Mouse (Mus musculus): Measurements from ENCODE around the gene Socs4. TPM values are rescaled to one million over a fixed set of nuclear protein-coding genes. Genes with fewer than 3 reads are reported as not detected.

Socs4 gene
- polyA plus RNA-seq, 1 experiment: 3.5 TPM

DNA sequence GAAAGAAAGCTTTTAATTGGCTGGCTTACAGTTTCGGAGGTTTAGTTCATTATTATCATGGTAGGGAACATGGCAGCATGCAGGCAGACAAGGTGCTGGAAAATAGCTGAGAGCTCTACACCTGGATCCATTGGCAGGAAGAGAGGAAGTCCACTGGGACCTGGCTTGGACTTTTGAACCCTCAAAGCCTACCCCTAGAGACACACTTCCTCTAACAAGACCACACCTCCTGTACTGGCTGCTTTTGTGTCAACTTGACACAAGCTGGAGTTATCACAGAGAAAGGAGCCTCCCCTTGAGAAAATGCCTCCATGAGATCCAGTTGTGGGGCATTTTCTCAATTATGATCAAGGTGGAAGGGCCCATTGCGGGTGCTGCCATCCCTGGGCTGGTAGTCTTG is 8.5 kb downstream of the Socs4 start:
- WGBS: 93% methylated on average over 2 of the region's 2 CpGs
- no peaks in the 10 kb centered on the region for H3K27me3 ChIP-seq (replicated peaks; ENCODE audit: control insufficient read depth, insufficient read depth, low read length)
- H3K4me3 ChIP-seq (ENCODE audit: insufficient read depth, low read depth, low read length): no peak overlapping the region
- peaks cover 2% of the 10 kb centered on the region; the same call in 1 of the 2 replicates for H3K4me1 ChIP-seq (ENCODE audit: control insufficient read depth, insufficient read depth, low read length)
- TF ChIP-seq CTCF (conservative IDR thresholded peaks at IDR 0.05; ENCODE audit: insufficient read depth, insufficient read length, low read depth, low read length) (no peak), POLR2A (IDR thresholded peaks at IDR 0.05; ENCODE audit: low read depth, low read length) (no peak)
- H3K27ac ChIP-seq (ENCODE audit: insufficient read depth, low read depth, low read length): no peak overlapping the region
- no peak for DNase-seq
- H3K36me3 ChIP-seq (ENCODE audit: control insufficient read depth, insufficient read depth, low read length): no peaks in the 10 kb centered on the region

DNA sequence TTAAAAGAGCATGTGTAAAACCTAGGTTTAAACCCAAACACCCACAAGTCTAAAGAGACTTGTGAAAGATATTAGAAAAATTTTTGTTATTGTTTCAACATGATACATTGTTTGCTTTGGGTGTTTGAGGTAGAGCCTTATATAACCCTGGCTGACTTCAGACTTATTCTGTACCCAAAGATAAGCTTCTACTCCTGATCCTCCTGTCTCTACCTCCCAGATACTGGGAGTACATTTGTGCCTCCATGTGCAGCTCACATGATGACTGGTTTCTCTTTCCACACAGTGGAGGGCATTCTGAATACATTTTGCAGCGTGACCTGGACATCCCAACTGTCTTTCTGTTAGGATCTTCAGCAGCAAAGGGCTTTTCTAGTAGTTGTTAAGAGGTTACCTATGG is 9.5 kb downstream of the Socs4 start:
- H3K36me3 ChIP-seq (ENCODE audit: control insufficient read depth, insufficient read depth, low read length): no peaks in the 10 kb centered on the region
- H3K27ac ChIP-seq (ENCODE audit: insufficient read depth, low read depth, low read length): no peak overlapping the region
- H3K4me3 ChIP-seq (ENCODE audit: insufficient read depth, low read depth, low read length): no peak overlapping the region
- DNase-seq: no peak
- peaks cover 2% of the 10 kb centered on the region; the same call in 1 of the 2 replicates for H3K4me1 ChIP-seq (ENCODE audit: control insufficient read depth, insufficient read depth, low read length)
- WGBS: 91% methylated on average over 1 of the region's 1 CpGs
- no peaks in the 10 kb centered on the region for H3K27me3 ChIP-seq (replicated peaks; ENCODE audit: control insufficient read depth, insufficient read depth, low read length)
- TF ChIP-seq CTCF (conservative IDR thresholded peaks at IDR 0.05; ENCODE audit: insufficient read depth, insufficient read length, low read depth, low read length) (no peak), POLR2A (IDR thresholded peaks at IDR 0.05; ENCODE audit: low read depth, low read length) (no peak)

DNA sequence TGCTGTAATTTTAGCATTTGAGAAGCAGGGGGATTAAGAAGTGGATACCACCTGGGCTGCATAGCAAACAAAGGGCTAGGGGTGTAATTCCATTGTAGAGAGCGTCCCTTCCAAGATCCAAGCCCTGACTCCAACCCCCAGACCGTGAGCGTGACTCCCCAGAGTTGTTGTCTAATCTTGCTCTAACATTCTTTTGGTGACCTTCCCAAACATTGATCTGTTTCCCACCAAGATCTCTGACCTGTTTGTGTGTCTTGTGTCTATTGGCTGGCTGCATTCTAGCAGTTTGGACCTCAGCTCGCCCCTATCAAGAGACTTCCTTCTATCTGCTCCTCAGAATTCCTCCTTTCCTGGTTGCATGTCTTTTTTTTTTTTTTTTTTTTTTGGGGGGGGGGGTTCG is 10.3 kb downstream of the Socs4 start:
- H3K4me1 ChIP-seq (ENCODE audit: control insufficient read depth, insufficient read depth, low read length): peaks cover 2% of the 10 kb centered on the region; the same call in 1 of the 2 replicates

DNA sequence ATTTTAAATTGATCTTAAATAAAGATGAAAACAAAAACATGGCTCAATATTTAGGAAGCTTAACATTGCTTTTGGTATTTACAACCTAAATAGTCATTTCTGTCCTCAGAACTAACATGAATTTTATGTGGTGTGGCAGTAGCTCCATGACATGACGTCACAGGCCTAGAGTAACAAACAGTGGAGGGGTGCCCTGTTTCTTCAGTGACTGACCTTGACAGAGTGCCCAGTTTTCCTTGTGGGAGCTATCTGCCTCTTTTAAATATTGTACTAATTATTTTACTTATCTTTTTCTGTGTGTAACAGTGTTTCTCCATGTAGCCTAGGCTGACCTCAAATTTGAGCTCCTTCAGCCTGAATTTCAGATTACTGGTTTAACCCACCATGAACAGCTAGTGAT is 15.0 kb downstream of the Socs4 start:
- WGBS: 60% methylated on average over 1 of the region's 1 CpGs
- no peak for TF ChIP-seq CTCF (conservative IDR thresholded peaks at IDR 0.05; ENCODE audit: insufficient read depth, insufficient read length, low read depth, low read length)
- no peak for TF ChIP-seq POLR2A (IDR thresholded peaks at IDR 0.05; ENCODE audit: low read depth, low read length)
- no peaks in the 10 kb centered on the region for H3K27me3 ChIP-seq (replicated peaks; ENCODE audit: control insufficient read depth, insufficient read depth, low read length)
- H3K4me3 ChIP-seq (ENCODE audit: insufficient read depth, low read depth, low read length): no peak overlapping the region
- H3K36me3 ChIP-seq (ENCODE audit: control insufficient read depth, insufficient read depth, low read length): no peaks in the 10 kb centered on the region
- DNase-seq: no peak
- H3K4me1 ChIP-seq (ENCODE audit: control insufficient read depth, insufficient read depth, low read length): peaks cover 7% of the 10 kb centered on the region; the same call in 1 of the 2 replicates
- no peak overlapping the region for H3K27ac ChIP-seq (ENCODE audit: insufficient read depth, low read depth, low read length)

More for the DNA sequence above, 10.3 kb downstream of the Socs4 start:
- WGBS: 87% methylated on average over 5 of the region's 5 CpGs
- Histone ChIP-seq H3K36me3 (ENCODE audit: control insufficient read depth, insufficient read depth, low read length) (no peaks in the 10 kb centered on the region), H3K4me3 (ENCODE audit: insufficient read depth, low read depth, low read length) (no peak overlapping the region), H3K27ac (ENCODE audit: insufficient read depth, low read depth, low read length) (no peak overlapping the region), H3K27me3 (replicated peaks; ENCODE audit: control insufficient read depth, insufficient read depth, low read length) (no peaks in the 10 kb centered on the region)
- DNase-seq: no peak
- TF ChIP-seq CTCF (conservative IDR thresholded peaks at IDR 0.05; ENCODE audit: insufficient read depth, insufficient read length, low read depth, low read length) (no peak), POLR2A (IDR thresholded peaks at IDR 0.05; ENCODE audit: low read depth, low read length) (no peak)

DNA sequence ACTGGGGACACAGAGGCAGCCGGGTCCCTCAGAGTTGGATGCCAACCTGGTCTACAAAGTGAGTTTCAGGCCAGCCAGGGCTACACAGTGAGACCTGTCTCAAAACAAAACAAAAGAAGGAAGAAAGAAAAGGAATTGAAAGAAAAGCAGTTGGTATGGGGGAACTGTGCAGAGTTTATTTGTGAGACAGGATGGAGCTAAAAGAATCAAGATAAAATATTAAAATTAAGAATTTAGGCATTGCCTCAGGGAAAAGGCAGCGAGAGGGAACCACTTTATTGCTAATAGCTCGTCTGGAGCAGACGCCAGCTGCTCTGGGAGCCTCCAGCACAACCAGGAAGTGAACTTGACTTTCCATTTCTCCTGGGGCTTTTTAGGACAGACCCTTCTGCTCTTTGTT is 17.4 kb downstream of the Socs4 start:
- peak; percentile 15 for DNase-seq
- WGBS: 45% methylated on average over 4 of the region's 4 CpGs
- no peak overlapping the region for H3K27ac ChIP-seq (ENCODE audit: insufficient read depth, low read depth, low read length)

DNA sequence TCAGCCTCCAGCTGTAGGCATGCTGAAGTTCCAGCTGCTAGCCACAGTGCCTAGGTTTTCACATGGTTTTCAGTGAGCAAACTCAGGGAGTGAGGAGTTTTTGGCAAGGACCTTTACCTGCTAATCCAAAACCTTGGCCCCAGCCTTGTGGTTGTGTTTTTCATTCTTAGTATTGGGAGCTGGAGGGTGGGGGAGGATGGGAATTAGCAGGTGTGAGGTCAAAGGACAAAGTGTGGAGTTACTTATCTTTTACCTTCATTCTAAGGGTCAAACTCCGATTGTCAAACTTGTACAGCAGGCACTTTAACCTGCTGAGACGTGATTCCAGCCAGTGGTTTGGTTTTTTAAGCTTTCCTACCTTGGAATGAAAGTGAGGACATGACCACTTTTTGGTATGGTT is 19.5 kb downstream of the Socs4 start:
- TF ChIP-seq POLR2A (IDR thresholded peaks at IDR 0.05; ENCODE audit: low read depth, low read length): no peak
- 0 out of 2 replicates have a peak, but pooled peaks have one; percentile 9 for TF ChIP-seq CTCF (conservative IDR thresholded peaks at IDR 0.05; ENCODE audit: insufficient read depth, insufficient read length, low read depth, low read length)
- Histone ChIP-seq H3K27me3 (replicated peaks; ENCODE audit: control insufficient read depth, insufficient read depth, low read length) (no peaks in the 10 kb centered on the region), H3K27ac (ENCODE audit: insufficient read depth, low read depth, low read length) (peak overlapping the region; percentile 74), H3K36me3 (ENCODE audit: control insufficient read depth, insufficient read depth, low read length) (no peaks in the 10 kb centered on the region), H3K4me3 (ENCODE audit: insufficient read depth, low read depth, low read length) (no peak overlapping the region), H3K4me1 (ENCODE audit: control insufficient read depth, insufficient read depth, low read length) (peaks cover 13% of the 10 kb centered on the region; the same call in 1 of the 2 replicates)
- DNase-seq: peak; percentile 81
- WGBS: 36% methylated on average over 2 of the region's 2 CpGs

More for the DNA sequence above, 17.4 kb downstream of the Socs4 start:
- Histone ChIP-seq H3K36me3 (ENCODE audit: control insufficient read depth, insufficient read depth, low read length) (no peaks in the 10 kb centered on the region), H3K27me3 (replicated peaks; ENCODE audit: control insufficient read depth, insufficient read depth, low read length) (no peaks in the 10 kb centered on the region), H3K4me3 (ENCODE audit: insufficient read depth, low read depth, low read length) (no peak overlapping the region), H3K4me1 (ENCODE audit: control insufficient read depth, insufficient read depth, low read length) (peaks cover 10% of the 10 kb centered on the region; the same call in 1 of the 2 replicates)
- TF ChIP-seq POLR2A (IDR thresholded peaks at IDR 0.05; ENCODE audit: low read depth, low read length): no peak
- no peak for TF ChIP-seq CTCF (conservative IDR thresholded peaks at IDR 0.05; ENCODE audit: insufficient read depth, insufficient read length, low read depth, low read length)

DNA sequence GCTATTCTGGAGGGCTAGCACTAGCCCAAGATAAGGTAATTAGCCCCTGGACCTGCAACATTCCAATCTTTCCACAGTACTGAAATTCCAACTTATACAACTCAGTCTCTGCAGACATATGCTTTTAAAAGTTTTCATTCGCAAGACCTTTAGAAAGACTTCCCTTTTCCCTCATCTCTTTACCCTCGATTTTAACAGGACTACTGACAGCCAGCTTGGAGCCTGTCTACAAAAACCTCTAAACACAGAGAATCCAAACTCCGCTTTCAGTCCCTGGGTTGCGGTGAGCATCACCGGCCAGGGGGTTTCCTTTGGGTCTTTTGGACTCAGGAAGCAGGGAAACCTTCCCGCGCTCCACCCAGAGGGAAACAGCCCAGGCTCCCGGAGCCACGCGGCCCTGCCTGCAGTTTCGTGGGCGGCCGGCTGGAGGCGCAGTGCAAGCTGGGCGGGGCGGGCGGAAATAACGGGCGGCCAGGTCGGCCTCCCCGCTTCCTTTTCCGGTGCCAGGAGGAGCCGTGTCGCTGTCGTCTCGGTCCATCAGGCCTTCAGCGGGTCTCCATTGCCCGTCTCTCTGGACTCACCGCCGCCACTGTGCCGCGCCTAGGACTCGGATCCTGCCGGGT is 21.2 kb downstream of the Socs4 start, which contains the start of gene Mapk1ip1l:
Mapk1ip1l (plus strand) TSS at position 482 of the 623 bp plus-strand sequence.
- Histone ChIP-seq H3K27ac (ENCODE audit: insufficient read depth, low read depth, low read length) (peak within 1 kb of the TSS; percentile 95), H3K4me3 (ENCODE audit: insufficient read depth, low read depth, low read length) (peak within 1 kb of the TSS; percentile 99), H3K36me3 (ENCODE audit: control insufficient read depth, insufficient read depth, low read length) (no peaks in the 10 kb centered on the region), H3K27me3 (replicated peaks; ENCODE audit: control insufficient read depth, insufficient read depth, low read length) (no peaks in the 10 kb centered on the region), H3K4me1 (ENCODE audit: control insufficient read depth, insufficient read depth, low read length) (peaks cover 16% of the 10 kb centered on the region)
- DNase-seq: peak; percentile 92
- TF ChIP-seq POLR2A (IDR thresholded peaks at IDR 0.05; ENCODE audit: low read depth, low read length): peak; percentile 77
- peak; percentile 72 for TF ChIP-seq CTCF (conservative IDR thresholded peaks at IDR 0.05; ENCODE audit: insufficient read depth, insufficient read length, low read depth, low read length)
- under 1% methylated on average over 34 of the region's 34 CpGs for WGBS

All from kidney, adult 2 months (tissue).